Mouse (Mus musculus) heart, embryonic 12.5 days (tissue): ENCODE results near the gene Nfib. TPM values are rescaled to one million over a fixed set of nuclear protein-coding genes. Genes with fewer than 3 reads are reported as not detected.

Source experiments
- ATAC-seq: fragments of 200-750 bp; cut with Nextera tagmentation; 2 replicates; pipeline ENCODE4 v1.8.0; 2017; ENCODE audit warnings: moderate TSS enrichment, moderate library complexity; ENCODE audit not compliant: insufficient number of reproducible peaks, low FRiP score
- H3K27ac ChIP-seq: fragments of 300-500 bp; sonication (generic); 2 replicates; pipeline ENCODE4 v1.5.1; 2016; ENCODE audit warnings: mild to moderate bottlenecking, moderate library complexity; ENCODE audit not compliant: poor library complexity, severe bottlenecking
- H3K27me3 ChIP-seq: fragments of 300-500 bp; sonication (generic); replicated peaks from 2 replicates; pipeline ENCODE4 v1.6.1; 2016; ENCODE audit warnings: mild to moderate bottlenecking, moderate library complexity
- H3K36me3 ChIP-seq: fragments of 300-500 bp; sonication (generic); 2 replicates; pipeline ENCODE4 v1.6.1; 2016; ENCODE audit warnings: mild to moderate bottlenecking, moderate library complexity
- H3K4me1 ChIP-seq: fragments of 300-500 bp; sonication (generic); replicated peaks from 2 replicates; pipeline ENCODE4 v1.6.1; 2016; ENCODE audit warnings: mild to moderate bottlenecking
- H3K4me2 ChIP-seq: fragments of 300-500 bp; sonication (generic); 2 replicates; pipeline ENCODE4 v1.6.1; 2016; ENCODE audit warnings: mild to moderate bottlenecking, moderate library complexity
- H3K4me3 ChIP-seq: fragments of 300-500 bp; sonication (generic); 2 replicates; pipeline ENCODE4 v1.5.1; 2016; ENCODE audit warnings: mild to moderate bottlenecking
- H3K9ac ChIP-seq: fragments of 300-500 bp; sonication (generic); 2 replicates; pipeline ENCODE4 v1.6.1; 2016; ENCODE audit warnings: mild to moderate bottlenecking, moderate library complexity
- H3K9me3 ChIP-seq: fragments of 300-500 bp; sonication (generic); replicated peaks from 2 replicates; pipeline ENCODE4 v1.6.1; 2016; ENCODE audit warnings: mild to moderate bottlenecking, moderate library complexity
- WGBS: fragments of 180-500 bp; shearing (Covaris S2); methylation state at CpG from one replicate; pipeline ENCODE4 v1.1.7; 2016; 5-methylcytosine and 5-hydroxymethylcytosine counted together
- polyA plus RNA-seq: library from polyadenylated mRNA; unstranded; fragments of >200 nt; fragmentation: Nextera tagmentation; extraction: Ambion mirVana; gene quantifications from 2 replicates; pipeline ENCODE4 v1.2.1, GENCODE M21; 2016

The Nfib gene
- polyA plus RNA-seq, 1 experiment from 2014 or later, result 57.5 TPM

DNA sequence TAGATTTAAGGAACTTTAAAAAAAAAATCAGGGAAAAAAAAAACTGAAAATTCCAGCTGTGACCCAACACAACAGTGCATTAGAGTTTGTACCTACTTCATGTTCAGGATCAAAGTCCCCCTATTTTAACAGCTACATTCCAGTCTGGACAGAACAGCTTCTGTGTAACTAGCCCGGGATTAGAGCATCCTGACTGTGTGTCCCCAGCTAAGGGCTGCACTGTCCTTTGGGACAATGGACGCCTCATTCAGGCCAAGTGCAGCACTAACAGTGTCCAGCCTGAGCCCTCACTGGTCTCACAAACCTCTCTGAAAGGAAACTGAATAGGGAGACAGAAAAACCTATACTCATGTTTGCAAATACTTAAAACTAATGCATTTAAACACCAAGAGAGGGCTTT, 229.1 kb downstream of the Nfib start:
- H3K4me2 ChIP-seq, result no peak overlapping the region
- no peak overlapping the region for H3K9ac ChIP-seq
- WGBS, result 39% methylated on average over 2 of the region's 2 CpGs
- H3K27me3 ChIP-seq, result no peaks in the 10 kb centered on the region
- ATAC-seq, result no peak
- H3K9me3 ChIP-seq, result no peaks in the 10 kb centered on the region
- H3K4me1 ChIP-seq, result peaks cover 58% of the 10 kb centered on the region
- no peak overlapping the region for H3K4me3 ChIP-seq
- H3K36me3 ChIP-seq, result 0 out of 2 replicates have a peak, but pooled peaks cover 5% of the 10 kb centered on the region
- no peak overlapping the region for H3K27ac ChIP-seq

DNA sequence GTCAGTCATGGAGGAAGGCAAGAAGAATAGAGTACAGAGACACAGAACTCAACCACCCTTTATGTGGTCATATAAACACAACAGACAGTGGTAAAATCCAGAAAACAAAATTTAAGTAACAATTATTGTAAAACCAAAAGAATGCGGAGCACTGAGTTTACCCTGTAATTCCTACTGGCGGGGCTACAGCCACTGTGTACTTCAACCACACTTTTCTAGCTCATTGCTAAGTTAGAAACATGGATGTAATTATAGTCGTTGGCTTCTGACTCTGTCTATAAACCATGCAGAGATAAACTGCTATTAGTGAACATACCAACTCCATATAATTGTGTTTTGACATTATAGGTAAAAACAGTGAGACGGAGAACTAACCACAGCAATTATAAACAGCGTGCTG, 231.2 kb downstream of the Nfib start:
- Histone ChIP-seq H3K27ac (no peak overlapping the region), H3K27me3 (no peaks in the 10 kb centered on the region), H3K4me2 (no peak overlapping the region), H3K9ac (no peak overlapping the region), H3K9me3 (no peaks in the 10 kb centered on the region), H3K36me3 (0 out of 2 replicates have a peak, but pooled peaks cover under 1% of the 10 kb centered on the region), H3K4me3 (no peak overlapping the region), H3K4me1 (peaks cover 72% of the 10 kb centered on the region)
- 80% methylated on average over 5 of the region's 5 CpGs for WGBS
- ATAC-seq, result no peak

DNA sequence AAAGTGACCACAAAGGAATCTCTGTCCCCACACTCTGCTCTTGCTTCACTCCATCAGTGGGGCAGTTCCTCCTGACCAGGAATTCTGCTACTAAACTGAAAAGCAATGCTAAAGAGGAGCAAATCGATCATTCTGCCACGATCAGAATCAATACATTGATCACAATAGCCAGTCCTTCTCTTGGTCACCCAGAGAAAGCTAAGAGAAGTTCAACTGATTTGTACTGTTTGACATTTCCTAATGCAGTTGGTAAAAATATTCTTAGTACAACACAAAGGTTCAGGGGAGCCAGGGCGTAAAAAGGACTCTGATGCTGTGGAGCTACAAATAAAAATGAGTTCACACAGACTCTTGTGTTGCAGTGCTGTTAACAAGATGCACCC, 234.6 kb downstream of the Nfib start:
- Histone ChIP-seq H3K4me1 (peaks cover 86% of the 10 kb centered on the region), H3K27ac (peak overlapping the region; percentile 71), H3K27me3 (no peaks in the 10 kb centered on the region), H3K36me3 (no peaks in the 10 kb centered on the region), H3K9ac (no peak overlapping the region), H3K4me3 (no peak overlapping the region), H3K4me2 (no peak overlapping the region; the same call in 1 of the 2 replicates), H3K9me3 (no peaks in the 10 kb centered on the region)
- ATAC-seq, result no peak
- 71% methylated on average over 3 of the region's 3 CpGs for WGBS

DNA sequence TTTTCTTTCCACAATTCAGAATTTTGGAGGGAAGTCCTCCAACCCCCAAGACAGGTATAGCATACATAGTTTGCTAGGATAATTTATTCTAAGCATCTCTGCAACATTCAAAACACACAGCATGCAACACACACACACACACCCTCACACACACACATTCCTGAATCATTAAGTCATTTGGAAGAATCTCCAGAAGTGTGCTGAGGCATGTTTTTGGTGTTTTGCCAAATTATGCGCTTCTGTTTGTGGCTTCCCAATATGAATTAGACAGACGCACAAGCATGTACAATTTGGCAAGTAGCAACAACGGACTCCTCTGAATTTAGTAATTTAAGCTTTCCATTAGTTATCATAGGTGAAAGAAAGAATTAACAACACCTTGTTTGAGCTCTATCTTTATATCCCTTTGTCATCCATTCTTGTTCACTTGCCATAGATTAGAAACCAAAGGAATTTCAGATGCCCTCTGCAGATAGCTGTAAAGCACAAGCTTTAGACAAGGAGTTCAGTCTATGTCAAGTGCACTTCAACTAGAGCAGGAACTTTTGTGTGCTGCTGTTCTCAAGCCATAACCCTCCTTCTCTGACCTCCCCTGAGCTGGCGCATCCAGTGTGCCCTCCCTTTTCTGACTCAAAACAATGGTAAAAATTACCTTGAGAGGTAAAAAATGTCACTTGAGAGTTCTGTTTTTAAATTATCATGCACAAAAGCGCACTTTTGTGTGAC, 235.2 kb downstream of the Nfib start:
- peak overlapping the region; percentile 71 for H3K27ac ChIP-seq
- 68% methylated on average over 5 of the region's 5 CpGs for WGBS
- H3K27me3 ChIP-seq, result no peaks in the 10 kb centered on the region
- H3K4me2 ChIP-seq, result no peak overlapping the region
- H3K9ac ChIP-seq, result no peak overlapping the region
- ATAC-seq, result no peak
- no peak overlapping the region for H3K4me3 ChIP-seq
- H3K4me1 ChIP-seq, result peaks cover 85% of the 10 kb centered on the region
- no peaks in the 10 kb centered on the region for H3K9me3 ChIP-seq
- H3K36me3 ChIP-seq, result no peaks in the 10 kb centered on the region

DNA sequence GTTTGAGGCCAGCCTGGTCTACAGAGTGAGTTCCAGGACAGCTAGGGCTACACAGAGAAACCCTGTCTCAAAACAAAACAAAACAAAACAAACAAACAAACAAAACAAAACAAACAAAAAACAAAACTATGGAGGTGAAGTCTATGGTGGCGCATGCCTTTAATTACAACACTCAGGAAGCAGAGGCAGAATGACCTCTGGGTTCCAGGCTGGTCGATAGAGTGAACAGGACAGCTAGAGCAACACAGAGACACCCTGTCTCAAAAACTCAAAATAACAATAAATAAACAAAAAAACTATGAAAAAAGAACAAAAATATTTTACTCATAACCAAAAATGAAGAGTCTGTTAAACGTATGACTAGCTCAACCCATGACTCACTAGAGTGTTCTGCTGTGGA, 236.6 kb downstream of the Nfib start:
- WGBS, result 74% methylated on average over 3 of the region's 3 CpGs
- Histone ChIP-seq H3K27ac (no peak overlapping the region), H3K27me3 (no peaks in the 10 kb centered on the region), H3K4me3 (no peak overlapping the region), H3K9me3 (no peaks in the 10 kb centered on the region), H3K9ac (no peak overlapping the region), H3K4me1 (peaks cover 87% of the 10 kb centered on the region), H3K36me3 (no peaks in the 10 kb centered on the region), H3K4me2 (no peak overlapping the region)
- no peak for ATAC-seq

DNA sequence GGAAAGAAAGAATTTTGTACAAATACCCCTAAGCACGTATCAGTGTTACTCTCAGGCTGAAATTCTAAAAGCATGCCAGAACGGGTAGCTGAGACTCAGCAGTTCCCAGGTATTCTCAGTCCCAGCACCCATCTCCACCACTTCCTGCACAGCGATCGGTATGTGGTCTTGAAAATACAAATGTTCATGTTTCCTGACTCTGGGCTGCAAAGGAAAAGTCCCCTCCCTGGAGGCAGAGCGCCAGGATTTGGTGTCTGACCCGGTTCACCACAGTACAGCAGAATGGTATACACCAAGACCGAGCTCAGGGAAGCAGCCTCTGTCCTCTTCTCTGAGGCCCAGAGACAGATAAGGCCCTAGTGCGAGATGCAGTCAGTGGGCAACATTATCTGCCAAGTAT, 238.8 kb downstream of the Nfib start:
- Histone ChIP-seq H3K36me3 (peaks cover 2% of the 10 kb centered on the region; the same call in 1 of the 2 replicates), H3K27me3 (no peaks in the 10 kb centered on the region), H3K9me3 (no peaks in the 10 kb centered on the region), H3K4me1 (peaks cover 80% of the 10 kb centered on the region), H3K4me3 (no peak overlapping the region), H3K4me2 (peak overlapping the region; percentile 46), H3K27ac (peak overlapping the region; percentile 85), H3K9ac (no peak overlapping the region)
- peak; percentile 38; the same call in 1 of the 2 replicates for ATAC-seq
- 24% methylated on average over 8 of the region's 8 CpGs for WGBS

DNA sequence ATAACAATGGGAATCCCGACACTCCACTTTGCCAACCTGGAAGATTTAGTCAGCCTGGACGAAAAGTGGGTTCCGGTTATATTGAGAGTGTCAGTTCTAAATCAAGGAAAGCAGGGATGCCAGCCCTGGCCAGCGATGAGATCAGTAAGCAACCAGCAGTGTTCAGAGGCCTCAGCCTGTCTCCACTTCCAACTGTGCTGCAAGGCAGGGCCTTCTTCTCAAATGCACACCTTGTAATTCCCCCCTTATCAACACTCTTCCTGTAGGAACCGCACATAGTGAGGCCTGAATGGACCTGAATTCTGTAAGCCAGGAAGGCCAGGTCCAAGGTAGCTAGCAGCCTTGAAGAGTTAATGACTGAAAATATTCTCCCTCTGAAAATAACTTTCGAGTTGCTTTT, 239.4 kb downstream of the Nfib start:
- Histone ChIP-seq H3K4me3 (no peak overlapping the region), H3K9me3 (no peaks in the 10 kb centered on the region), H3K4me2 (peak overlapping the region; percentile 46), H3K9ac (peak overlapping the region; percentile 54; the same call in 1 of the 2 replicates), H3K4me1 (peaks cover 77% of the 10 kb centered on the region), H3K27ac (peak overlapping the region; percentile 85), H3K36me3 (peaks cover 2% of the 10 kb centered on the region; the same call in 1 of the 2 replicates), H3K27me3 (no peaks in the 10 kb centered on the region)
- WGBS, result 31% methylated on average over 6 of the region's 6 CpGs
- ATAC-seq, result no peak

DNA sequence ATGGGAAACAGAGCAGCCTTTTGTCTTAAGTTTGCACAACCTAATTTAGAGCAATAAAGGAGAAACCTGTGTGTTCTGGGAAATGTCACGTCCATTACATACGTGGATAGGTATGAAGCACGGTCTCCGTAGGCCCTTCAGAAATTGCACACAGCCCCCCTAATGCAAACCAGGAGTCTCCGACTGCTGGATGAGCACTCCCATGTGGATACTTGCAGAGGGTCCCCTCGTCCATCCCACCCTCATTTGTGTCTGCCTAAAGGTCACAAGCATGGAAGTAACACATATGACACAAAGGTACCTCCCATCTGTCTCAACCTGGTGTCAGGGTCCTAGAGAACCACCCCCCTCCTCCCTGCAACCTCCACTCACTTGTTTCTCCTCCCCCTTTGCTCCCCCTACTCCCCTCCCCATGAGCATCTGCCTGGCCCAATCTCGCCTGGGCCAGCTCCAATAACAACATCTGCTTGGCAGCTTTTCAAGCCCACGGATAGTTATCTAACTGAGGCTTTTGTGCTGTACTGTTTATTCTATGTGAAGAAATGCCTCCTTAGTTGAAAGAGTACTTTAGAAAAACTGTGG, 241.4 kb downstream of the Nfib start:
- peaks cover 76% of the 10 kb centered on the region for H3K4me1 ChIP-seq
- H3K27me3 ChIP-seq, result no peaks in the 10 kb centered on the region
- H3K4me3 ChIP-seq, result no peak overlapping the region
- H3K36me3 ChIP-seq, result peaks cover 2% of the 10 kb centered on the region; the same call in 1 of the 2 replicates
- peak overlapping the region; percentile 73 for H3K27ac ChIP-seq
- WGBS, result 37% methylated on average over 8 of the region's 8 CpGs
- peak; percentile 77 for ATAC-seq
- no peak overlapping the region for H3K9ac ChIP-seq
- H3K9me3 ChIP-seq, result no peaks in the 10 kb centered on the region
- peak overlapping the region; percentile 35 for H3K4me2 ChIP-seq

DNA sequence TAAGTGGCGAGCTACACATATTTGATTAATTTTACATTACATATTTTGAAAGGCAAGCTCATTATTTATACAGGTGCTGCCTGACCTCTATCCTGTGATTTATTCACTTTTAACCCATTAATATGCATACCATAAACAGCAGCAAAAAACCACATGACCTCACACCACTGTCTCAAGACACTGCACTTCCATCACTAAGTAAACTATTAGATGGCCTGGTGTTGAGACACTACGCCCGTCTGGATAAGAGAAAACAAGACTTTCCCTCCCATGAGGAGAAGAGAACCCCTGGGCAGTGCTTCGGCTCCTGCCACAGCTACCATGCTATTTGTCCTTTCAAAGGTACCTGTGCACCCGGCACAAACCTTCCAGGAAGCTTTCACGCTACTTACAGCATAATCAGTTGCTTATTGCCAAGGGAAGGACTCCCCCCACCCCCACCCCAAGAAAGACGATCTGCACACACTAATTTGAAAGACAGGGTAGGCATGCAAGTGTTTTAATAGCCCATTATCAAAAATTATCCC, 242.3 kb downstream of the Nfib start:
- H3K4me3 ChIP-seq, result no peak overlapping the region
- H3K9ac ChIP-seq, result peak overlapping the region; percentile 30; the same call in 1 of the 2 replicates
- H3K27ac ChIP-seq, result peak overlapping the region; percentile 43; the same call in 1 of the 2 replicates
- no peak for ATAC-seq
- H3K27me3 ChIP-seq, result no peaks in the 10 kb centered on the region
- H3K9me3 ChIP-seq, result no peaks in the 10 kb centered on the region
- peaks cover 76% of the 10 kb centered on the region for H3K4me1 ChIP-seq
- H3K36me3 ChIP-seq, result peaks cover 2% of the 10 kb centered on the region; the same call in 1 of the 2 replicates
- H3K4me2 ChIP-seq, result peak overlapping the region; percentile 33; the same call in 1 of the 2 replicates
- WGBS, result 57% methylated on average over 7 of the region's 7 CpGs

DNA sequence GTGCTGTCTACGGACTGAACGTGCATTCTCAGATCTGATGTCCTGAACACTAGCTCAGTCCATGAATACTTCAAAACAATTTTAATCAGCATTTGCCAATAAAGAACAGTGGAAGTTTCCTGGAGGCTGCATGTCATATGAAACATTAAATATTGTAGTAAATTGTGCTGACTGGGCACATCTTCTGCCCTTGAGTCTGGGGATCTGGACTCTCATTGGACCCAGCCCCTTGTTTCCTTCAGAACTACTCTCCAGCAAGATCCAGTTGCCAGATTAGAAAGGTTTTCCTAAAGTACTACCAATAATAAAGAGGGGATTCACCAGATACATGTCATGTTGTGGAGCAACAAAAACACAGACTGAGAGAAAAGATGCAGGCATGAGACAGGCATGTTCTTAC, 243.9 kb downstream of the Nfib start:
- no peak overlapping the region for H3K9ac ChIP-seq
- no peak for ATAC-seq
- H3K27me3 ChIP-seq, result no peaks in the 10 kb centered on the region

DNA sequence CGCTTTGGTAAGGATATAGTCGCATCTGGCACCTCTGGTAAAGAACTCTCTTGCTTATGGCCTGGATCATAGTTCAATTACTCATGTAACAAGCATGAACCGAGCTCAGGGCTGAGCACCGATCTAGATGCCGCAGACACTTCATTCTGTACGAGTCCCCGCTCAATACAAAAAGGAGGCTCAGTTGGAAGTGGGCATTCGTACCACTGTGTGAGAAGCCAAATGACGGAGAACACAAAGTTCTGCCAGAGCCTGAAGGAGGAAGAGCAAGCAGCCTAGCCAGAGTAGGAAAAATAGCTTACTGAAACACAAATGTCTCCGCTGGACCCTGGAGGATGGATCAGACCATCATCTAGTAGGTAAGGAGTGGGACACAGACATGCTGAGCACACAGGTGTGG, 246.7 kb downstream of the Nfib start:
- Histone ChIP-seq H3K4me1 (peaks cover 73% of the 10 kb centered on the region), H3K27ac (no peak overlapping the region), H3K9me3 (no peaks in the 10 kb centered on the region), H3K4me3 (no peak overlapping the region), H3K4me2 (no peak overlapping the region), H3K27me3 (no peaks in the 10 kb centered on the region), H3K9ac (no peak overlapping the region), H3K36me3 (peaks cover 8% of the 10 kb centered on the region; the same call in 1 of the 2 replicates)
- ATAC-seq, result no peak
- WGBS, result 93% methylated on average over 10 of the region's 10 CpGs

More for the DNA sequence above, 243.9 kb downstream of the Nfib start:
- Histone ChIP-seq H3K4me2 (no peak overlapping the region), H3K4me1 (peaks cover 76% of the 10 kb centered on the region), H3K4me3 (no peak overlapping the region), H3K9me3 (no peaks in the 10 kb centered on the region), H3K27ac (no peak overlapping the region), H3K36me3 (peaks cover 2% of the 10 kb centered on the region; the same call in 1 of the 2 replicates)
- 85% methylated on average over 2 of the region's 2 CpGs for WGBS
